Mouse (Mus musculus): ENCODE measurements around the gene Tspan5. TPM values are rescaled to one million over a fixed set of nuclear protein-coding genes. Genes with fewer than 3 reads are reported as not detected.

The Tspan5 gene
- polyA plus RNA-seq (2012; ENCODE audit: insufficient read depth, insufficient read length, missing spikeins), result 6.7 and 9.6 TPM in 2 replicates

GRCm38 (mm10) chr3:138741649-138742565, at the start of gene Tspan5:
Tspan5 (plus strand) TSS chr3:138742195.
- H3K4me1 ChIP-seq (ENCODE audit: control insufficient read depth, insufficient read depth, insufficient read length, low read length), result peaks cover 7% of the 10 kb centered on the region; the same call in 1 of the 2 replicates
- peak within 1 kb of the TSS; percentile 31; the same call in 1 of the 2 replicates for H3K27ac ChIP-seq (replicated peaks; ENCODE audit: low read depth, low read length)
- peak within 1 kb of the TSS; percentile 64 for H3K4me3 ChIP-seq (ENCODE audit: insufficient read depth, low read depth, low read length)

- no peak overlapping the region for H3K4me3 ChIP-seq (ENCODE audit: insufficient read depth, low read depth, low read length)
- H3K4me1 ChIP-seq (ENCODE audit: control insufficient read depth, insufficient read depth, insufficient read length, low read length), result no peaks in the 10 kb centered on the region
Observed at GRCm38 (mm10) chr3:138692302-138692701, 49.7 kb upstream of the Tspan5 start.

DNA sequence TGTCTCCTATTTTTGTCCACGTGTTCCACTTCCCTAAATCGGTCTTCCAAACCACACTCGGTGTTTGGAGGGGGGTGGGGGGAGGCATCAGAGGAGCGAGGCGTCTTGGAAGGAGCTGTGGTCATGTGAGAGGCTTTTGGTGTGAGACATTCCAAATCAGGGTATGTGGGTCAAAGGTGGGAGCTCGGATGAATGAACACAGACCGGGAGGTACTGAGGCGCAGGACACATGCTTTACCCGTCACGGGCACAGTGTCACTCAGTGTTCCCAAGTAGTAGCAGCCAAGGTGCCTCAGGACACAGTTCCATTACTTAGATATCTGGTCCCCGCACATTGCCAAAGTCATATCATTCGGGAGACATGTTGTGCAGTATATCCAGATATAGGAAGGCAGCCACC, 38.6 kb upstream of the Tspan5 start:
- no peaks in the 10 kb centered on the region for H3K4me1 ChIP-seq (ENCODE audit: control insufficient read depth, insufficient read depth, insufficient read length, low read length)
- no peak overlapping the region for H3K4me3 ChIP-seq (ENCODE audit: insufficient read depth, low read depth, low read length)

More at GRCm38 (mm10) chr3:138692302-138692701, 49.7 kb upstream of the Tspan5 start:
- H3K27ac ChIP-seq (replicated peaks; ENCODE audit: low read depth, low read length), result no peak overlapping the region

GRCm38 (mm10) chr3:138704469-138704868, 37.5 kb upstream of the Tspan5 start:
- H3K27ac ChIP-seq (replicated peaks; ENCODE audit: low read depth, low read length), result no peak overlapping the region
- no peak overlapping the region for H3K4me3 ChIP-seq (ENCODE audit: insufficient read depth, low read depth, low read length)
- H3K4me1 ChIP-seq (ENCODE audit: control insufficient read depth, insufficient read depth, insufficient read length, low read length), result no peaks in the 10 kb centered on the region

More for the DNA sequence above, 38.6 kb upstream of the Tspan5 start:
- H3K27ac ChIP-seq (replicated peaks; ENCODE audit: low read depth, low read length), result no peak overlapping the region

- H3K4me3 ChIP-seq (ENCODE audit: insufficient read depth, low read depth, low read length), result no peak overlapping the region
- H3K4me1 ChIP-seq (ENCODE audit: control insufficient read depth, insufficient read depth, insufficient read length, low read length), result no peaks in the 10 kb centered on the region
- no peak overlapping the region for H3K27ac ChIP-seq (replicated peaks; ENCODE audit: low read depth, low read length)
Observed at GRCm38 (mm10) chr3:138705875-138706274, 36.1 kb upstream of the Tspan5 start.

DNA sequence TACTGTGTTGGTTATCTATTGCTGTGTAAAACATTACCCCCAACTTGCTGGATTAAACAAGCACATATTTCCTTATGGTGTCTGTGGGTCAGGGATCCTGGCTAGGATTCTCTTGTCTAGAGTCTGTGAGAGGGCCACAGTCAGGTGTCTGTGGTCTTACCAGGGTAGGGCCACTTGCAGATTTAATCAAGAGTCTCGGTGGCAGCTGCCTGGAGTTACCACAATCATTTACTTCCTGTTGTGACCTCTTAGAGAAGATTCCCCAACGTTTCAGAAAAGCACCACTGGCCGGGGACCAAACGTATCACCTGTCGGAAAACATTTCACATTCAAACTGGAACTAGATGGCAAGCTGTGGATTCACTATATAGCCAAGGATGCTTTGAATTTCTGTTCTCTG, 32.8 kb upstream of the Tspan5 start:
- no peak overlapping the region for H3K27ac ChIP-seq (replicated peaks; ENCODE audit: low read depth, low read length)
- H3K4me1 ChIP-seq (ENCODE audit: control insufficient read depth, insufficient read depth, insufficient read length, low read length), result no peaks in the 10 kb centered on the region
- H3K4me3 ChIP-seq (ENCODE audit: insufficient read depth, low read depth, low read length), result no peak overlapping the region

GRCm38 (mm10) chr3:138711971-138712370, 30.0 kb upstream of the Tspan5 start:
- no peaks in the 10 kb centered on the region for H3K4me1 ChIP-seq (ENCODE audit: control insufficient read depth, insufficient read depth, insufficient read length, low read length)
- no peak overlapping the region for H3K4me3 ChIP-seq (ENCODE audit: insufficient read depth, low read depth, low read length)
- no peak overlapping the region for H3K27ac ChIP-seq (replicated peaks; ENCODE audit: low read depth, low read length)

GRCm38 (mm10) chr3:138712452-138713140, 29.4 kb upstream of the Tspan5 start:
- no peak overlapping the region for H3K27ac ChIP-seq (replicated peaks; ENCODE audit: low read depth, low read length)
- H3K4me1 ChIP-seq (ENCODE audit: control insufficient read depth, insufficient read depth, insufficient read length, low read length), result no peaks in the 10 kb centered on the region
- H3K4me3 ChIP-seq (ENCODE audit: insufficient read depth, low read depth, low read length), result no peak overlapping the region

DNA sequence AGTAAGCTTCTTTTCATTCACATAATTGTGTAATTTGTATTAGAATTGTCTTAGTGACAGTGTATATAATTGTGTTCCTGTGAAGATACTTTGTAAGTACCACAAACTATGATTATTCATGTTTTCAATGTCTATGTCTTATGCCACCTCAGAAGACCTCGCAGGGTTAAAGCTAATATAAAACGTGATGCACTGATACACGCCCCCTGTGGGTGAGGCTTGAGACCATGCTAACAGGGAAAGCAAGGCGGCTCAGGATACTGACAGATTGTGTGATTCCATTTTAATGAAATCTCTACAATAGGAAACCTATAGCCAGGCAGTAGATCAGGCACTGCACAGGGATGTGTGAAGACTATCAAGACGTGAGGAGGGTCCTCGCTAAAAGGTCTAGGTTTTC, 28.9 kb upstream of the Tspan5 start:
- Histone ChIP-seq H3K4me1 (ENCODE audit: control insufficient read depth, insufficient read depth, insufficient read length, low read length) (no peaks in the 10 kb centered on the region), H3K4me3 (ENCODE audit: insufficient read depth, low read depth, low read length) (no peak overlapping the region), H3K27ac (replicated peaks; ENCODE audit: low read depth, low read length) (no peak overlapping the region)

DNA sequence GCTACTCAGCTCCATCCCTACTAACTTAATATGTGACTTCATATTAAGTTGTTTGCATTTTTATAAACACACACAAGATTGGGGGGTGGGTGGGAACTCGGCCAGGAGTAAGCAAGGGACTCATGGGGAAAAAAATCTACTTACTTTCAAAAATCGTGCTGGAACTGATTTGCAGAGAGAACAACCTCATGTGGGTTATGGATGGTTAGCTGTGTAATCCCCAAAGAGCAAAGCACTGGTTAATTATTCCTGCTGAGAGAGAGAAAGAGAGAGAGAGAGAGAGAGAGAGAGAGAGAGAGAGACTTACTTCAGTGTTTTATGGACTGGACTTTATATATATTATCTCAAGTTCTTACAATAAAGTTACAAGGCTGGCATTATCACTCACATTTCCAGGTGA, 27.2 kb upstream of the Tspan5 start:
- H3K27ac ChIP-seq (replicated peaks; ENCODE audit: low read depth, low read length), result no peak overlapping the region

GRCm38 (mm10) chr3:138715212-138715611, 26.8 kb upstream of the Tspan5 start:
- Histone ChIP-seq H3K4me3 (ENCODE audit: insufficient read depth, low read depth, low read length) (no peak overlapping the region), H3K4me1 (ENCODE audit: control insufficient read depth, insufficient read depth, insufficient read length, low read length) (no peaks in the 10 kb centered on the region), H3K27ac (replicated peaks; ENCODE audit: low read depth, low read length) (no peak overlapping the region)

More for the DNA sequence above, 27.2 kb upstream of the Tspan5 start:
- H3K4me3 ChIP-seq (ENCODE audit: insufficient read depth, low read depth, low read length), result no peak overlapping the region
- H3K4me1 ChIP-seq (ENCODE audit: control insufficient read depth, insufficient read depth, insufficient read length, low read length), result no peaks in the 10 kb centered on the region

DNA sequence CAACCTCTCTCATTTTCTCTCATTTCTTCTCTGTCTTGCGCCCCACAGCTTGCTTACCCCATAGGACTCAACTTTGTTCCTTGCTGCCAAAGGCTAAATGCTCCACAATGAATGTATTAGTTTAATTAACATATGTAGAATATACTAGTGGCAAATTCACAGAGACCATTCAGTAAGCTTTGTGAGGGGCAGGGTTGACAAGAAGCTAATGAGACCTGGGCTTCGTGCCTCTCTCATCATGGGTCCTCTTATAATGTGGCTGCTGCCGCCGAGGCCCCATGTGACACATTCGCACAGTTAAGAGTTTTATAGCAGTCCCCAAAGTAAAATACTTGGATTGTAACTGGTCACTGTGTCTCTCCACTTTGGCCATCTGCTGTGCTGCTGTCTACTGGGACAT, 25.0 kb upstream of the Tspan5 start:
- no peak overlapping the region for H3K4me3 ChIP-seq (ENCODE audit: insufficient read depth, low read depth, low read length)
- H3K27ac ChIP-seq (replicated peaks; ENCODE audit: low read depth, low read length), result no peak overlapping the region
- H3K4me1 ChIP-seq (ENCODE audit: control insufficient read depth, insufficient read depth, insufficient read length, low read length), result no peaks in the 10 kb centered on the region

- Histone ChIP-seq H3K27ac (replicated peaks; ENCODE audit: low read depth, low read length) (no peak overlapping the region), H3K4me1 (ENCODE audit: control insufficient read depth, insufficient read depth, insufficient read length, low read length) (no peaks in the 10 kb centered on the region), H3K4me3 (ENCODE audit: insufficient read depth, low read depth, low read length) (no peak overlapping the region)
Observed at GRCm38 (mm10) chr3:138722152-138722551, 19.8 kb upstream of the Tspan5 start.

GRCm38 (mm10) chr3:138727571-138727970, 14.4 kb upstream of the Tspan5 start:
- no peaks in the 10 kb centered on the region for H3K4me1 ChIP-seq (ENCODE audit: control insufficient read depth, insufficient read depth, insufficient read length, low read length)
- H3K27ac ChIP-seq (replicated peaks; ENCODE audit: low read depth, low read length), result no peak overlapping the region
- no peak overlapping the region for H3K4me3 ChIP-seq (ENCODE audit: insufficient read depth, low read depth, low read length)

DNA sequence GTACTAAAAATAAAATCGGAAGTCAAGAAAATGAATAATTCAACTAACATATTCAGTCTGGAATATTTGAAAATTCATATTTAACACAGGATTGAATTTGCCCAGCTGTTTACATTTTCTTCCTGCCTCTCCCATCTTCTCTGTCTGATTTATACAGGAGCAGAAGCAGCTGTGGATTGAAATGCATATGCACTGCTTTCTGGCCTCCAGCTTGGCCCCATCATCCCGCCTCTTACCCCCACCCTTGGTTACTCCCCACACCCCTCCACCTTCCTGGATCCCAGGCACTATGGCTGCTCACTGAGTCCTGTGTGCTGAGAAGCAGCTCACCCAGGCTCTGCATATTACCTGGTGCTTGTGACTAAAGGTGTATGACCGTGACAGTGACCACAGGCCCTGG, 13.2 kb upstream of the Tspan5 start:
- Histone ChIP-seq H3K27ac (replicated peaks; ENCODE audit: low read depth, low read length) (no peak overlapping the region), H3K4me1 (ENCODE audit: control insufficient read depth, insufficient read depth, insufficient read length, low read length) (no peaks in the 10 kb centered on the region), H3K4me3 (ENCODE audit: insufficient read depth, low read depth, low read length) (no peak overlapping the region)
